Mouse (Mus musculus) kidney, embryonic 16.5 days (tissue): Measurements from ENCODE around the gene Wfdc8. TPM values are rescaled to one million over a fixed set of nuclear protein-coding genes. Genes with fewer than 3 reads are reported as not detected.
"Not testable (repeated sequence)": the region's sequence is repeated elsewhere in the genome, so short reads cannot be mapped to it uniquely, and the experiment has no call there.

Experiments used
- ATAC-seq: fragments of 200-750 bp; cut with Nextera tagmentation; 2 replicates; pipeline ENCODE4 v1.8.0; 2017; ENCODE audit warnings: moderate TSS enrichment; ENCODE audit not compliant: low FRiP score, low TSS enrichment
- H3K27ac ChIP-seq: fragments of 300-500 bp; sonication (generic); 2 replicates; pipeline ENCODE4 v1.5.1; 2014; ENCODE audit warnings: low read length
- H3K27me3 ChIP-seq: fragments of 300-500 bp; sonication (generic); 2 replicates; pipeline ENCODE4 v1.6.1; 2014; ENCODE audit warnings: low read length, control low read depth, mixed read lengths; ENCODE audit not compliant: insufficient read depth
- H3K36me3 ChIP-seq: fragments of 300-500 bp; sonication (generic); 2 replicates; pipeline ENCODE4 v1.6.1; 2014; ENCODE audit warnings: low read length, control low read depth, mixed read lengths; ENCODE audit not compliant: insufficient read depth
- H3K4me1 ChIP-seq: fragments of 300-500 bp; sonication (generic); 2 replicates; pipeline ENCODE4 v1.6.1; 2014; ENCODE audit warnings: low read length, control low read depth, mixed read lengths; ENCODE audit not compliant: insufficient read depth
- H3K4me2 ChIP-seq: fragments of 300-500 bp; sonication (generic); replicated peaks from 2 replicates; pipeline ENCODE4 v1.6.1; 2014; ENCODE audit warnings: low read depth, low read length
- H3K4me3 ChIP-seq: fragments of 300-500 bp; sonication (generic); 2 replicates; pipeline ENCODE4 v1.5.1; 2014; ENCODE audit warnings: mild to moderate bottlenecking, low read length
- H3K9ac ChIP-seq: fragments of 300-500 bp; sonication (generic); replicated peaks from 2 replicates; pipeline ENCODE4 v1.6.1; 2014; ENCODE audit warnings: low read length
- H3K9me3 ChIP-seq: fragments of 300-500 bp; sonication (generic); 2 replicates; pipeline ENCODE4 v1.6.1; 2016; ENCODE audit warnings: low read length, control low read depth
- WGBS: fragments of 180-500 bp; shearing (Covaris S2); extraction: QIAGEN DNeasy Blood & Tissue Kit; methylation state at CpG from one replicate; pipeline ENCODE4 v1.1.7; 2014; 5-methylcytosine and 5-hydroxymethylcytosine counted together
- polyA plus RNA-seq: library from polyadenylated mRNA; unstranded; fragments of >200 nt; fragmentation: Nextera tagmentation; extraction: Ambion mirVana; gene quantifications from 2 replicates; pipeline ENCODE4 v1.2.1, GENCODE M21; 2015

Gene Wfdc8
- not detected in 2 replicates for polyA plus RNA-seq

GRCm38 (mm10) chr2:164613471-164613870, at the start of gene Wfdc8, which contains the start of gene Wfdc6b:
Gene Wfdc8 (minus strand): TSS chr2:164613626.
Gene Wfdc6b (plus strand): TSS chr2:164613522.
- not testable (repeated sequence) for H3K27me3 ChIP-seq, H3K4me2 ChIP-seq, ATAC-seq, H3K4me1 ChIP-seq, H3K36me3 ChIP-seq, H3K9me3 ChIP-seq, H3K9ac ChIP-seq, H3K4me3 ChIP-seq, H3K27ac ChIP-seq
- 41% methylated on average over 8 of the region's 8 CpGs for WGBS

GRCm38 (mm10) chr2:164656483-164656882, 43.1 kb upstream of the Wfdc8 start, which contains the start of gene Wfdc9:
Gene Wfdc9 (minus strand): TSS chr2:164656583.
- WGBS, result 91% methylated on average over 9 of the region's 9 CpGs
- ATAC-seq, result no peak

GRCm38 (mm10) chr2:164655858-164656257, 42.4 kb upstream of the Wfdc8 start, which contains the start of gene Wfdc10:
Gene Wfdc10 (plus strand): TSS chr2:164656046.
- Histone ChIP-seq H3K4me3 (no peak within 1 kb of the TSS), H3K27ac (no peak within 1 kb of the TSS), H3K36me3 (no peaks in the 10 kb centered on the region), H3K4me2 (no peak within 1 kb of the TSS), H3K4me1 (no peaks in the 10 kb centered on the region), H3K9me3 (no peaks in the 10 kb centered on the region), H3K27me3 (no peaks in the 10 kb centered on the region), H3K9ac (no peak within 1 kb of the TSS)
- ATAC-seq, result no peak
- WGBS, result 15% methylated on average over 11 of the region's 11 CpGs

More at GRCm38 (mm10) chr2:164656483-164656882, 43.1 kb upstream of the Wfdc8 start, which contains the start of gene Wfdc9:
- Histone ChIP-seq H3K4me1 (no peaks in the 10 kb centered on the region), H3K27me3 (no peaks in the 10 kb centered on the region), H3K9ac (no peak within 1 kb of the TSS), H3K4me3 (no peak within 1 kb of the TSS), H3K36me3 (no peaks in the 10 kb centered on the region), H3K27ac (no peak within 1 kb of the TSS), H3K9me3 (no peaks in the 10 kb centered on the region), H3K4me2 (no peak within 1 kb of the TSS)

GRCm38 (mm10) chr2:164641881-164642673, 28.7 kb upstream of the Wfdc8 start:
- Histone ChIP-seq H3K9me3 (peaks cover 4% of the 10 kb centered on the region; the same call in 1 of the 2 replicates), H3K9ac (no peak overlapping the region)
- WGBS, result 77% methylated on average over 13 of the region's 13 CpGs

GRCm38 (mm10) chr2:164641129-164641528, 27.7 kb upstream of the Wfdc8 start:
- no peak overlapping the region for H3K27ac ChIP-seq
- no peaks in the 10 kb centered on the region for H3K36me3 ChIP-seq
- ATAC-seq, result no peak
- WGBS, result 63% methylated on average over 7 of the region's 7 CpGs
- no peaks in the 10 kb centered on the region for H3K27me3 ChIP-seq
- no peak overlapping the region for H3K9ac ChIP-seq
- peaks cover 4% of the 10 kb centered on the region; the same call in 1 of the 2 replicates for H3K9me3 ChIP-seq
- H3K4me2 ChIP-seq, result no peak overlapping the region
- no peak overlapping the region for H3K4me3 ChIP-seq
- 0 out of 2 replicates have a peak, but pooled peaks cover 7% of the 10 kb centered on the region for H3K4me1 ChIP-seq

More at GRCm38 (mm10) chr2:164641881-164642673, 28.7 kb upstream of the Wfdc8 start:
- Histone ChIP-seq H3K27me3 (no peaks in the 10 kb centered on the region), H3K36me3 (no peaks in the 10 kb centered on the region), H3K4me1 (0 out of 2 replicates have a peak, but pooled peaks cover 7% of the 10 kb centered on the region), H3K4me2 (no peak overlapping the region), H3K27ac (no peak overlapping the region), H3K4me3 (no peak overlapping the region)
- no peak for ATAC-seq

GRCm38 (mm10) chr2:164638696-164639095, 25.3 kb upstream of the Wfdc8 start, which contains the start of gene Wfdc16:
Gene Wfdc16 (minus strand): TSS chr2:164638796.
- no peak within 1 kb of the TSS for H3K4me3 ChIP-seq
- no peak for ATAC-seq
- no peak within 1 kb of the TSS for H3K9ac ChIP-seq
- H3K36me3 ChIP-seq, result no peaks in the 10 kb centered on the region
- no peaks in the 10 kb centered on the region for H3K27me3 ChIP-seq
- 79% methylated on average over 3 of the region's 3 CpGs for WGBS
- H3K27ac ChIP-seq, result no peak within 1 kb of the TSS
- peaks cover 4% of the 10 kb centered on the region; the same call in 1 of the 2 replicates for H3K9me3 ChIP-seq
- H3K4me1 ChIP-seq, result 0 out of 2 replicates have a peak, but pooled peaks cover 7% of the 10 kb centered on the region
- no peak within 1 kb of the TSS for H3K4me2 ChIP-seq

- 0 out of 2 replicates have a peak, but pooled peaks cover 4% of the 10 kb centered on the region for H3K4me1 ChIP-seq
- H3K9ac ChIP-seq, result no peak overlapping the region
- H3K4me3 ChIP-seq, result no peak overlapping the region
- 76% methylated on average over 9 of the region's 9 CpGs for WGBS
- no peaks in the 10 kb centered on the region for H3K36me3 ChIP-seq
- H3K27ac ChIP-seq, result no peak overlapping the region
- no peak for ATAC-seq
- H3K4me2 ChIP-seq, result no peak overlapping the region
- H3K27me3 ChIP-seq, result no peaks in the 10 kb centered on the region
- peaks cover 4% of the 10 kb centered on the region; the same call in 1 of the 2 replicates for H3K9me3 ChIP-seq
Observed at GRCm38 (mm10) chr2:164635266-164635665, 21.8 kb upstream of the Wfdc8 start.

GRCm38 (mm10) chr2:164621775-164622174, 8.3 kb upstream of the Wfdc8 start:
- no peaks in the 10 kb centered on the region for H3K9me3 ChIP-seq
- H3K27me3 ChIP-seq, result no peaks in the 10 kb centered on the region
- ATAC-seq, result no peak
- no peaks in the 10 kb centered on the region for H3K36me3 ChIP-seq
- 91% methylated on average over 4 of the region's 4 CpGs for WGBS
- no peak overlapping the region for H3K4me3 ChIP-seq
- no peak overlapping the region for H3K4me2 ChIP-seq
- H3K9ac ChIP-seq, result no peak overlapping the region
- no peaks in the 10 kb centered on the region for H3K4me1 ChIP-seq
- H3K27ac ChIP-seq, result no peak overlapping the region

- Histone ChIP-seq H3K4me2 (no peak overlapping the region), H3K9me3 (no peaks in the 10 kb centered on the region), H3K4me1 (no peaks in the 10 kb centered on the region), H3K27ac (no peak overlapping the region), H3K27me3 (no peaks in the 10 kb centered on the region), H3K4me3 (no peak overlapping the region), H3K36me3 (no peaks in the 10 kb centered on the region), H3K9ac (no peak overlapping the region)
- ATAC-seq, result no peak
- whole genome bisulfite sequencing, result 75% methylated on average over 5 of the region's 5 CpGs
Observed at GRCm38 (mm10) chr2:164619050-164619449, 5.6 kb upstream of the Wfdc8 start.

GRCm38 (mm10) chr2:164615386-164615785, 2.0 kb upstream of the Wfdc8 start:
- H3K4me3 ChIP-seq, result no peak overlapping the region
- H3K27ac ChIP-seq, result no peak overlapping the region
- H3K36me3 ChIP-seq, result no peaks in the 10 kb centered on the region
- no peak overlapping the region for H3K9ac ChIP-seq
- H3K4me2 ChIP-seq, result no peak overlapping the region
- no peaks in the 10 kb centered on the region for H3K27me3 ChIP-seq
- H3K4me1 ChIP-seq, result no peaks in the 10 kb centered on the region
- ATAC-seq, result no peak
- WGBS, result 92% methylated on average over 3 of the region's 3 CpGs
- no peaks in the 10 kb centered on the region for H3K9me3 ChIP-seq
